Mouse (Mus musculus) thymus, postnatal 14 days (tissue): Measurements from ENCODE around the gene Nav3.
A peak's percentile ranks its signal among the peaks of the same experiment; 100 is the strongest.
"Not testable (repeated sequence)": the region's sequence is repeated elsewhere in the genome, so short reads cannot be mapped to it uniquely, and the experiment has no call there.

ENCODE experiments used
- DNase-seq: peaks from one replicate; pipeline ENCODE4 v3.0.0; 2021

The Nav3 gene

GRCm38 (mm10) chr10:110455838-110456493, at the start of gene Nav3:
Gene Nav3, minus strand, starts transcription at chr10:110456204.
- DNase-seq, result peak; percentile 3

DNA sequence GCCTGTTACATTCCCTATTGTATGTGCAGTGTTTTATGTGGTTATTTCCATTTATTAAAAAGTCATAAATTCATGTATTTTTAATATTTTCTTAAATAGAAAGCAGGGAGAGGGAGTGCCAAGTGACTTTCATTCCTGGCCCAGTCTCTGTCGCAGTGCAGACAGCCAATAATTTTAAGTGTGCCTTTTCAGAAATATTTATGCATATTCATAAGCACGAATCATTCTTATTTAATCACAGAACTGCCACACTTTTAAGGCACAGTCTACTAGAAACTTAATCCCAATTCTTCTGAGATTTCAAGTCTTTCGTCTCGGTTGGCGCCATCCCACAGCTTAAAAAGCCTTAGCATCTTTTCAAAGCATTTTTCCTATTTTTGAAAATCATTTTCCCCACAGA, 29.3 kb upstream of the Nav3 start:
- no peak for DNase-seq

DNA sequence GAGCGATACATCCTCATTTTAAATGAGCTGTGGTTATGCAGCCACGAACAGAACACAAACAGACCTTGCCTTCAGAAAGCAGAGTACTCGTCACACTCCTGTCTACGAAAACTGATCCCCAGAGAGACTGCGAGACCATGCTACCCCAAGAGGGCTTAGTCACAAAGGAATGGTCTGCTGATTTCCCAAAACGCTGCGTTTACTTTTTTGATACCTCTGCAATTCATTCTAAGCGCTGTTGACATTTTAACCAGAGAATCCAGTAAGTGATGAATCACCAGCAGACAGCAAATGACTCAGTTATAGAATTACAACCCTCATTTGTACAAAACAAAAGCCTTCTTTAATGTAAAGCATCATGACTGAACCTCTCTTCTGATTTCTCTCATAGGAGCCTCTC, 28.8 kb upstream of the Nav3 start:
- DNase-seq, result no peak

DNA sequence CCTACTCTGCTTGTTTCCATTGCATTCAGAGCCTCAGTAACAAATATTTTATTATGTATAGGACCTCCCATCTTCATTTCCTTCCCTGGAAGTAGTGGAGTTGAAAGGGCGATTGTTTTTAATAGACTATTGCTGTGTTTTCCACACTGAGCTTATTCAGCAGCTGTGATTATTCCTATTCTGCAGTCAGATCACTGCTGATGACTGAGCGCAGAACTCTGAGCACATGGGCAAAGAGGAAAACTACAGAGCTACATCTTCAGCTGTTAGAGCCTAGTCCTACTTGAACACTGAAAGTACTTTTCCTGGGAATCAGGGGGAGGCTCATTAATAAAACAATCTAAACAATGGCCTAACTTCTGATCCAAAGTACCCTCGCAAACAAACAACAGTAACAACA, 23.2 kb upstream of the Nav3 start:
- DNase-seq, result no peak

GRCm38 (mm10) chr10:110477689-110478314, 21.8 kb upstream of the Nav3 start:
- DNase-seq, result no peak

DNA sequence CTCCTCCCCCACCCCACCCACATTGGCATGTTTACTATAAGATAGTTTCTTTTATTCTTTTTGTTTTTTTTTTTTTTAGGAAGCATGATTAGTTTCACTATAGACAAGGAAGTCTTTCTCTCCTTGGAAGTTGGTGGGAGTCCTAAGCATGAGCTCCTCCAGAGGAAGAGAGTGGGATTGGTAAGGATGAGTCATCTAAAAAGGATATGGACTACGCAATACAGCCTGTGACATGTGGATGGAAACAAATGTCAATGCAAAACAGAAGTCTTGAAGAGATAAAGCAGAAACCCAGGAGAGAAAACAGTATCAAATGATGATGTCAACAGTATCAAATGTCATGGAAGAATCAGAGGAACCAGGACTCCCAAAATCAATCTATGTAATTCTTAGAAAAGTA, 18.1 kb upstream of the Nav3 start:
- no peak for DNase-seq

- no peak for DNase-seq
Measured at GRCm38 (mm10) chr10:110469445-110469844, 13.4 kb upstream of the Nav3 start.

- no peak for DNase-seq
Measured at GRCm38 (mm10) chr10:110455063-110455837, 754 bp downstream of the Nav3 start.

- no peak for DNase-seq
Measured at GRCm38 (mm10) chr10:110453566-110453965, 2.4 kb downstream of the Nav3 start.

- no peak for DNase-seq
Measured at GRCm38 (mm10) chr10:110440396-110440795, 15.6 kb downstream of the Nav3 start.

DNA sequence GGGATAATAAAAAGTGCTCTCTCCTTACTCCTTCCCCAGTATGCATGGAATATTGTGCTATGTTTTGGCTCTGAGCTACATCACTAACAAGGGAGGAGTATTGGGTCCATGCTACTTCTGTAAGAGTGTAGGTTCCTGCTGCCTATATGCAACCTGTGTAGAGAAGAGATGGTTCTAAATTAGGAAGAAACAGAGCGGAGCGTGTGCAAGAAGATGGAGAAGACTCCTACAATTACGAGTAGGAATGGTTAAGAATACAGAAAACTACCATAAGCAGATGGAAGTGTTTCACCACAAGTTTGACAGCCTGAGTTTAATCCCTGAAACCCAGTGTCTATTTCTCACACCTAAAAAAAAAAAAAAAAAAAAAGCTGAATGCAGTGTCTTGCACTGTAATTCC, 24.9 kb downstream of the Nav3 start:
- no peak for DNase-seq

DNA sequence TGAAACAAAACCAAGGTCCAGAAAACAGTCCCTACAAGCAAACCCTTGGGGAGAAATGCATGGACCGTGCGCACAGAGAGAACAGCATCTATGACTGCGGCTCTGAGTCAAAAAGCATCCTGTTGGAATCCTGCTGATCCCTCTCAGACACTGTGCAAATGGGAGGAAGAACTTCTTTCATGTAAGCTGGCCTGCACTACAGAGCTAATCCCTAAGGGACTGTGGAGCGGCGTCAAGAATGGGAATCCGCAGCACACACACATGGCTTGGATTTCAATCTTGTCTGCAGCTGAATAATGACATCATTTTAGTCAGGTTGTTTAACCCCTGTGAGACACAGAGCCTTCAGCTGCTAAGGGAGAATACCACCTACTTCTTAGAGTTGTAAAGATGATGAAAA, 26.4 kb downstream of the Nav3 start:
- no peak for DNase-seq

GRCm38 (mm10) chr10:110429052-110429451, 27.0 kb downstream of the Nav3 start:
- DNase-seq, result no peak

DNA sequence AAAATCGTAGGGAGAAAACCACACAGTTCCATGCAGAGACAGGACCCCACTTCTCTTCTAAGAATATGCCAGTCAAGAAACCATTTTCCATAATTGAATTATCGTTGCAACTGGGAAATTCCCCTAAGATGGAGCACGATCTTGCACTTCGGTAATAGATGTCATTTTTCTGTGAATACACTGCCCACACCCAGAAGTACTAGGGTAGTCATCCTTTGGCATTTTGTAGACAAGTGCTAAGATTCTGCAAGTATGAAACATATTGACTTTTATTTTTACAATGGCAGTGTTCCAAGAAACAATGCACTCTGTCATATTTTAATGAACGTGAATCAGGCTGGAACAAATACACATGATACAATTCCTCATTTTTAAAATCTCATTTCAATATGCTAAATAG, 34.5 kb downstream of the Nav3 start:
- DNase-seq, result no peak

DNA sequence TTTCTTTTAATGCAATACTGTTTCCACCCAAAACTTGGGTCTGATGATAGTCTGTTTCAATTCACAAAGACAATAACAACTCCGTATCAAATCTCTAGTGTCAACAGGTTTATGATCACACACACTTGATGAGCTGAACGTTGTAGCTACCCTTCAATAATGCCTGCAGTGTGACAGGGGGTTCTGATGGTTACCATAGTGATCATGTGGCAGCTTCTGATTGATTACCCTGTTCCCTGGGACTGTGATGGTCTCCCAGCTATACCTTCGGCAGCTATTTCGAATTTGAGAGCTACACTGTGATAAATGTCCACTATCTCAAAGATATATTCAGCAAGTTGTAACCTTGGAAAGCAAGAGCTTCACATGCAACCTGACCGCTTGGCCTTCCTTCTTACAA, 39.0 kb downstream of the Nav3 start:
- no peak for DNase-seq

- DNase-seq, result no peak
Measured at GRCm38 (mm10) chr10:110415624-110416023, 40.4 kb downstream of the Nav3 start.

- DNase-seq, result no peak
Measured at GRCm38 (mm10) chr10:110413281-110413897, 42.6 kb downstream of the Nav3 start.

DNA sequence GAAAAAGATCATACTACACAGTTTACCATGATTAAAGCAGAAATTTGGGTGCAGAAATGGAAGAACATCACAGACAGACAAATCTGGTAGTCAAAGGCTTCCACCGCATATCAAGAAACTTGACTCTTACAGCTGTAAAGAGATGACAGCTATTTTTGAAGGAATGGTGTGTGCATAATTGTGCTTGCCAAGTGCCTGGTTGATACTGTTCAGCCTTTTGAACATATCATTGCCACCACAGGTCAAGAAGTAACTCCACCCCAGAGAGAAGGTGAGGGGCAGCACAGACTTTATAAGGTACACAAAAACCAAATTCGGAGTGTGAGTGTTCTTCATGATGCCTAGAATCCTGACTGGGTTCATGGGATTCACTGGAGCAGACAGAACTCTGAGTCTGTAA, 53.1 kb downstream of the Nav3 start:
- no peak for DNase-seq

DNA sequence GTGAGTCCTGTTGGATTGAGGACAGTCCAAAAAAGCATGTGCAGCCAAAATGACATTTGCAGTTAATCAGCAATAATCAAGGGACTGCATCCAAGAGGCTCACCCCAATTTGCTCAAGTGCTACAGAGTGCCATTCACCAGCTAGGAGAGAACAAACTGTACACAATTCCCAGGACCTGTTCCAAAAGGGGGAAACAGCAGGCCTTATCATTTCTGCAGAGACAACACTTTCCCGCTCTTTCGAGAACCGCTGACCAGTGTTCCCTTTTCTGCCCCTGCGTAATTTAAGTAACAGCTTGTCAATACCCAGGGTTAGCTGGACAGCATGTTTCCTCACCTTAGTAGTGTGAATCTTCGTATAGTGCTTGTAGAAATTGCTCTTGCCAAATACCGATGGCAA, 55.4 kb downstream of the Nav3 start:
- DNase-seq, result no peak

GRCm38 (mm10) chr10:110398643-110399042, 57.4 kb downstream of the Nav3 start:
- no peak for DNase-seq

- no peak for DNase-seq
Measured at GRCm38 (mm10) chr10:110386476-110387197, 69.4 kb downstream of the Nav3 start.

DNA sequence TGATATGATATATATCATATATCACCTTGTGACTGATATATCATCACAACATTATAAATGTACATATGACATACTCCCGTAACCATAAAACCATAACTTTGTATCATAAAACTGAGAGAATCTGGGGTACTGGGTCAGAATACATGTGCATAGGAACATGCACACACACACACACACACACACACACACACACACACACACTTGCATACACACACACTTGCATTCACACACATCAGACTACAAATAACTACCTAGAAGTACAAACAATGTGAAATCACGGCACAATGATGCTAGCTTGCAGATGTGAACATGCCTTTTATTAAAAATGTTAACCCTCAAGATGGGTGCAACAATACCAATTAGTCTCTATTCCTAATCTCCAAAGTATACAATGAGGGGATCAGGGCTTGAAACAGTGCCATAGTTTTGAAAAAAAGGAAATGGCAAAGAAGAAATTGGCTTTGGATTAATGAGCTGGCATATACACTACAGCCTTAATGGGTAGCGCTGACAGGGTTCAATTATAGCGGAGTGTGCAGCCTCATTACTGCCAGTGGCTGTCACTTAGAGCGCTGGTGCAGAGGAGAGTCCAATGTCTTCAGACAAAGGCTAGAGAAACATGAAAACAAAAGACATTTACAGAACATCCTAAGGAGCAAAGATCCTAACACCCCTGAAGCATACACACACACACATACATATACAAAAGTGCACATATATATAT, 72.3 kb downstream of the Nav3 start:
- not testable (repeated sequence) for DNase-seq
